Mouse (Mus musculus) WW6 (cell line): ENCODE data around the gene Ifrd2.

Experiments used
- DNase-seq: peaks from one replicate; pipeline ENCODE4 v3.0.0-alpha.2; 2013; ENCODE audit warnings: low read depth, low spot score

Ifrd2 gene

DNA sequence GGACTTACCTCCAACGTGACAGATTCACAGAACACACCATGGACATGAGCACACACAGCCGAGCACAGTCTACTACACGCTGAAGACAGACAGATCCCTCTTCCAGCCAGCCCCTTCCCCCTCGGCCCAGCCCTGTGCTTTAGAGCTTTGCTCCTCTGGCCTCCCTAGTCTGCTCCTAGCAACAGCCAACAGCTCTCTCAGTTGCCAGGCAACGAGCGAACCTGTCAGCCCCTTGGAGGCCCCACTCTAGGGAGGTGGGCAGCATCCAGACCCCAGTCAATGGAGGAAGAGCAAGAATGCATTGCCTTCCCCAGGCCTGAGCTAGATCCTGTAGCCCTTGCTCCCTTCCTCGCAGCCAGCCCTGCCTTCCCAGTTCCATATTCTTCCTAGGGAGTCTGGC lies 49.6 kb downstream of the Ifrd2 start:
- DNase-seq = no peak

DNA sequence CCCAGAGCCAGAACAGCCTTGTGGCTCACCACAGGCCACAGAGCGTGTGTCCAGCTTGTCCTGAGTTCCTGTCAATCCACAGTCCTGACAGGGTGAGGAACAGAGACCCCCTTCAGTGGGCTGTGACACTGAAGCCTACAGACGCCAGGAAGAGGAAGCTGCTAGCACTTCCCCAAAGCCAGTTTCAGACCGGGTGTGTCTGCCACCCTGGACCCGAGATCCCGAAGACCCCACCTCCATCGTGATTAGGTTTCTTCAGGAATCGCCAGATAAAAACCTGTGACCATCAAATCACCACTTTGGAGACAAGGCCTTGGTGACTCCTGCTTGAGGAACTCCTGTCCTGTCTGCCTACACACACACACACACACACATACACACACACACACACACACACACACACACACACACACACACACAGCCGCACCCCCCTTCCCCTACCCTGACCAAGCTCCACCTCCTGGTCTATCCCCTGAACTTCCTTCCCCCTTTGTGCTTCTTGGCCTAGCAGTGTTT lies 52.9 kb downstream of the Ifrd2 start:
- no peak for DNase-seq

DNA sequence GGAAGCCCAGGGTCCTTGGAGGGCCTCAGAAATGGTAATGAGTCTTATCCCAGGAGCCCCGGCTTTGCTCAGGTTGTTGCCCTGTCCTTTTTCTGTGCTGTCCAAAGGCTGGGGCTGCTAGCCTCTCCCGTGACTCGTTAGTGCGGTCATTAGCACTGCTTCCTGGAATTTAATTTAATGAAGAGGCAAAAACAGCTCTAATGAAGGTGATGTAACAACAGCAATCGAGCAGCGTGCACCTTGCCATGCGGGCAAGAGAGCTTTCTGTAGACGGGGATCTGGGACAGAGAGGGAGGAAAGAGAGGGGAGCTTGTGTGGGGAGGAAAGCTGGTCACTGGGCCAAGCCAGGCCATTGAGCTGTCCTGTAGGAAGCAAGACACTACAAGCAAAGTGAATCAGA lies 54.2 kb downstream of the Ifrd2 start:
- DNase-seq = no peak
